Mouse (Mus musculus) midbrain, embryonic 13.5 days (tissue): ENCODE measurements around the gene Wasf2. TPM values are rescaled to one million over a fixed set of nuclear protein-coding genes. Genes with fewer than 3 reads are reported as not detected.

Experiments used
- ATAC-seq: fragments of 200-750 bp; cut with Nextera tagmentation; 2 replicates; pipeline ENCODE4 v1.8.0; 2017; ENCODE audit warnings: mild to moderate bottlenecking, moderate TSS enrichment, moderate library complexity
- H3K27ac ChIP-seq: fragments of 300-500 bp; sonication (generic); 2 replicates; pipeline ENCODE4 v1.5.1; 2015; ENCODE audit warnings: inconsistent platforms, mild to moderate bottlenecking, moderate library complexity
- H3K27me3 ChIP-seq: fragments of 300-500 bp; sonication (generic); 2 replicates; pipeline ENCODE4 v1.6.1; 2015; ENCODE audit warnings: mild to moderate bottlenecking, inconsistent platforms
- H3K36me3 ChIP-seq: fragments of 300-500 bp; sonication (generic); 2 replicates; pipeline ENCODE4 v1.6.1; 2015; ENCODE audit warnings: mild to moderate bottlenecking, inconsistent platforms
- H3K4me1 ChIP-seq: fragments of 300-500 bp; sonication (generic); replicated peaks from 2 replicates; pipeline ENCODE4 v1.6.1; 2015; ENCODE audit warnings: inconsistent platforms
- H3K4me2 ChIP-seq: fragments of 300-500 bp; sonication (generic); replicated peaks from 2 replicates; pipeline ENCODE4 v1.6.1; 2015; ENCODE audit warnings: moderate library complexity, mild to moderate bottlenecking, inconsistent platforms
- H3K4me3 ChIP-seq: fragments of 300-500 bp; sonication (generic); replicated peaks from 2 replicates; pipeline ENCODE4 v1.5.1; 2015; ENCODE audit warnings: mild to moderate bottlenecking, inconsistent platforms
- H3K9ac ChIP-seq: fragments of 300-500 bp; sonication (generic); replicated peaks from 2 replicates; pipeline ENCODE4 v1.6.1; 2015; ENCODE audit warnings: mild to moderate bottlenecking, inconsistent platforms
- H3K9me3 ChIP-seq: fragments of 300-500 bp; sonication (generic); 2 replicates; pipeline ENCODE4 v1.6.1; 2016; ENCODE audit warnings: mild to moderate bottlenecking, inconsistent platforms
- WGBS: fragments of 180-500 bp; shearing (Covaris S2); methylation state at CpG from one replicate; pipeline ENCODE4 v1.1.7; 2015; 5-methylcytosine and 5-hydroxymethylcytosine counted together
- polyA plus RNA-seq: library from polyadenylated mRNA; unstranded; fragments of >200 nt; fragmentation: Nextera tagmentation; extraction: Ambion mirVana; gene quantifications from 2 replicates; pipeline ENCODE4 v1.2.1, GENCODE M21; 2015

Gene Wasf2
- polyA plus RNA-seq, 1 experiment from 2014 or later: 28.8 TPM

- 13% methylated on average over 19 of the region's 19 CpGs for WGBS
- Histone ChIP-seq H3K27ac (peak overlapping the region; percentile 92), H3K4me1 (peaks cover 64% of the 10 kb centered on the region), H3K36me3 (peaks cover 29% of the 10 kb centered on the region), H3K4me2 (no peak overlapping the region; the same call in 1 of the 2 replicates), H3K9me3 (no peaks in the 10 kb centered on the region), H3K9ac (peak overlapping the region; percentile 53), H3K4me3 (no peak overlapping the region), H3K27me3 (no peaks in the 10 kb centered on the region)
- ATAC-seq: no peak
These were observed 68.3 kb downstream of the Wasf2 start for GRCm38 (mm10) chr4:133198337-133199180.

- 77% methylated on average over 6 of the region's 6 CpGs for WGBS
- Histone ChIP-seq H3K4me2 (no peak overlapping the region), H3K4me1 (peaks cover 74% of the 10 kb centered on the region), H3K9ac (no peak overlapping the region), H3K36me3 (peaks cover 17% of the 10 kb centered on the region), H3K9me3 (no peaks in the 10 kb centered on the region), H3K4me3 (no peak overlapping the region), H3K27ac (peak overlapping the region; percentile 35; the same call in 1 of the 2 replicates), H3K27me3 (no peaks in the 10 kb centered on the region)
- no peak for ATAC-seq
These were observed 69.4 kb downstream of the Wasf2 start for GRCm38 (mm10) chr4:133199743-133200142.

DNA sequence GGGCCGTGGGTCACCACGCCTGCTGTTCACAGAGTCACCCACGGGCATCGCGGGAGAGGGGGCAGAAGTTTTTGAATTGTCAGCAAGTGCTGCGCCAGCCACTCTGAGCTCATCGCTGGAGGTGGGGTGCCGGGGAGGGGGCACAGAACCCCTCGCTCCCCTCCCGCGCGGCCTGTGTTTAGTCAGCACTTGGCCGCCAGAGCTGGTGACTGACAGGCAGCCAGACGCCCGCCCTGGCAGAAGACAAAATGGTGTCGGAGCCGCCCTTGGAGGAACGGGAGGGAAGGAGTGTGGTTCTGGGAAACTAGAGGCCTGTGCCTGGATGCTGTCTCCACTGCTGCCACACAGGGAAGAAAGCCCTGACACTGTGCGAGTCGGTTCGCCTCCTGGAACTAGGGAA lies 70.0 kb downstream of the Wasf2 start:
- Histone ChIP-seq H3K27me3 (no peaks in the 10 kb centered on the region), H3K4me3 (no peak overlapping the region), H3K9ac (0 out of 2 replicates have a peak overlapping the region, but pooled peaks have one; percentile 19), H3K9me3 (no peaks in the 10 kb centered on the region), H3K4me1 (peaks cover 77% of the 10 kb centered on the region), H3K27ac (peak overlapping the region; percentile 35; the same call in 1 of the 2 replicates), H3K4me2 (no peak overlapping the region), H3K36me3 (peaks cover 13% of the 10 kb centered on the region; the same call in 1 of the 2 replicates)
- WGBS: 50% methylated on average over 21 of the region's 21 CpGs
- ATAC-seq: no peak

DNA sequence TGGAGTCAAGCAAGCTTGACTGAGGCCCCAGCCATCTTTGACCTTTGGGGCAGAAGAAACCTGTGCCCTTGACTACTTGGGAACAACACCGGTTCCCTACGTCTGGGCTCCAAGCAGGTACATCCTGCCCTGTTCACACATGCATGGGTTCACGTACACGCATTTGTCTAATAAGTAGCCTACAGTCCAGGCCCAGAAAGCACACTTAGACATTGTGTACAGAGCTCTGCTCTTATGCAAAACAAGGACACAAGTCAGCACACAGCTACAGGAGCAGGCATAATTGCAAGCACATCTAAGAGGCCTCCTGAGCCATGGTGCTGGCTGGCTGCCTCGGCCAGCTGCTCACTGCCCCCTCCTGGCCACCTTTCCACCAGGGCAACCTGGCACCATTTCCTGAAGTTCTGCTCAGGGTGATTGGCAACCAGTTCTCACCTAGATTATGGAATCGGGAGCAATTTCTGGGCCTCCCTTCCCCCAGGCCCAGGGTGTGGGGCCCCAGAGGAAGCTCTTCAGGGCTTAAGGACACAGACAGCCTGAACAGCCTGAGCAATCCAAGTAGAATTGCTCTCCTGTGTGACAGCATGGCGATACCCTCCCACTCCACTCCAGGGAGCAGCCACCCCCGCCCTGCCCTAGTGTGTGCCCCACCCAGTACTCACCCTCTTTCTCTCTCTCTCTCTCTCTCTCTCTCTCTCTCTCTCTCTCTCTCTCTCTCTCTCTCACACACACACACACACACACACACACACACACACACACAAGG lies 70.9 kb downstream of the Wasf2 start:
- Histone ChIP-seq H3K27ac (peak overlapping the region; percentile 35; the same call in 1 of the 2 replicates), H3K27me3 (no peaks in the 10 kb centered on the region), H3K9me3 (no peaks in the 10 kb centered on the region), H3K4me2 (no peak overlapping the region), H3K9ac (0 out of 2 replicates have a peak overlapping the region, but pooled peaks have one; percentile 19), H3K4me1 (peaks cover 73% of the 10 kb centered on the region), H3K4me3 (no peak overlapping the region), H3K36me3 (0 out of 2 replicates have a peak, but pooled peaks cover 5% of the 10 kb centered on the region)
- 73% methylated on average over 8 of the region's 8 CpGs for WGBS
- no peak for ATAC-seq

DNA sequence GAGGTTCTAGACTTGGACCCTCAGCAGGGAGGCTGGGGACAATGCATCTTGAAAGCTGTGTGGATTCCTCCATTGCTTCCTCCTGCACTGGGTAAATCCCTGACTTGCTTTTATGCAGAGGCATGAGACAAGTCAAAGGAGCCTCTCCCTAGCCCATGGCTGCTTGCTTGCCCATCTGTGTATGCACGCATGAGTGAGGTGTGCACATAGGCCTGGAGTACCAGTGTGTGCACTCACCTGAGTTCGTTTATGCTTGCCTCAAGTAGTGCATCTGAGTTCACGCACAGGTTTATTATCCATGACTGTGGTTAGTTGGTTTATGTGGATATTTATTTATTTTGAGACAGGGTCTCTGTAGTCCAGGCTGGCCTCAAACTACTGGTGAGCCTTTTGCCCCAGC lies 71.9 kb downstream of the Wasf2 start:
- H3K9me3 ChIP-seq: no peaks in the 10 kb centered on the region
- H3K27ac ChIP-seq: no peak overlapping the region
- H3K36me3 ChIP-seq: no peaks in the 10 kb centered on the region
- no peak overlapping the region for H3K4me3 ChIP-seq
- peaks cover 62% of the 10 kb centered on the region for H3K4me1 ChIP-seq
- no peak overlapping the region for H3K4me2 ChIP-seq
- H3K27me3 ChIP-seq: no peaks in the 10 kb centered on the region
- ATAC-seq: no peak
- no peak overlapping the region for H3K9ac ChIP-seq
- 97% methylated on average over 3 of the region's 3 CpGs for WGBS

DNA sequence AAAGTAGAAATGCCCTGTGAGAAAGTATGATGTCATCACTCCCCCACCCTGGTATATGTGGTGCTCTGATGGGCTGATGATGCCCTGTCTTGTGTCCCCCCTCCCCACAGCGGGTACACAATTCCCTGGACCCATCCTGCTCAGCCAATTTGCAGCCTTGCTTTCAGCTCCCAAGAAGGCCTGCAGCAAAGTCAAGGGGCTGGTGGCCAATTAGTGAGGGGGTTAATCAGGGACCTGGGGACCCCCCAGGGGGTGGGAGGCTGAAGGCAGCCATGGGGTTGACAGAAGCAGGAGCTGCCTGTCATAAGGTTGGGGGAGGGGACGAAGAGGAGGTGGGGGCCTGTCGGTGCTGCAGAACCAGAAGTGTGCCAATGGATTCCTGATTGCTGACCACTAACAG lies 73.3 kb downstream of the Wasf2 start:
- no peak overlapping the region for H3K9ac ChIP-seq
- ATAC-seq: no peak
- H3K4me2 ChIP-seq: no peak overlapping the region
- H3K4me1 ChIP-seq: peaks cover 49% of the 10 kb centered on the region
- peak overlapping the region; percentile 74 for H3K27ac ChIP-seq
- H3K9me3 ChIP-seq: no peaks in the 10 kb centered on the region
- 73% methylated on average over 3 of the region's 3 CpGs for WGBS
- H3K4me3 ChIP-seq: no peak overlapping the region
- no peaks in the 10 kb centered on the region for H3K36me3 ChIP-seq
- no peaks in the 10 kb centered on the region for H3K27me3 ChIP-seq

DNA sequence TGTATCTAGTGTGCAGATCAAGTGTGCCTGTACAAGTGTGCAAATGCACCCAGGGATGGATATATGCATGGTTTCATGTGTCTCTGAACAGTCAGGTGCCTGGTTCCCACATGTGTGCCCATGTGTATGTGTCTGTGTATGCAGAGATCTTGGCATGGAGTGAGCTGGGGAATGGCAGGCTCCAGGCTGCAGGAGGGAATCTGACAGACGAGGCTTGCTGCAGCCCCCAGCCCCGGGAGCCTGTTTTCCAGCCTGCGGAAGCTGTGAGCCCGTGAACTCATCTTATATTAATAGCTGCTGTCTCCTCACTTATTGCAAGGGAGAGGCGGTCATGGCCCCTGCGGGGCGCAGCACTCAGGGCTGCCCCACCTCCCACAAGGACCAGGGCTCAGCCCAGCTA lies 74.1 kb downstream of the Wasf2 start:
- 38% methylated on average over 7 of the region's 7 CpGs for WGBS
- Histone ChIP-seq H3K9me3 (no peaks in the 10 kb centered on the region), H3K4me2 (no peak overlapping the region), H3K27ac (peak overlapping the region; percentile 79), H3K36me3 (no peaks in the 10 kb centered on the region), H3K4me3 (no peak overlapping the region), H3K4me1 (peaks cover 41% of the 10 kb centered on the region), H3K9ac (0 out of 2 replicates have a peak overlapping the region, but pooled peaks have one; percentile 46), H3K27me3 (no peaks in the 10 kb centered on the region)
- ATAC-seq: no peak

- ATAC-seq: no peak
- Histone ChIP-seq H3K36me3 (no peaks in the 10 kb centered on the region), H3K4me2 (no peak overlapping the region), H3K27ac (no peak overlapping the region), H3K4me1 (peaks cover 29% of the 10 kb centered on the region), H3K27me3 (peaks cover 39% of the 10 kb centered on the region), H3K9ac (no peak overlapping the region), H3K4me3 (no peak overlapping the region), H3K9me3 (no peaks in the 10 kb centered on the region)
- WGBS: 5% methylated on average over 11 of the region's 11 CpGs
These were observed 79.1 kb downstream of the Wasf2 start for GRCm38 (mm10) chr4:133209366-133209765.

GRCm38 (mm10) chr4:133210023-133210787 lies 79.9 kb downstream of the Wasf2 start:
- 91% methylated on average over 24 of the region's 24 CpGs for WGBS
- Histone ChIP-seq H3K36me3 (no peaks in the 10 kb centered on the region), H3K9me3 (no peaks in the 10 kb centered on the region), H3K27me3 (peaks cover 46% of the 10 kb centered on the region), H3K4me1 (peaks cover 21% of the 10 kb centered on the region), H3K9ac (no peak overlapping the region), H3K4me3 (no peak overlapping the region), H3K4me2 (no peak overlapping the region), H3K27ac (no peak overlapping the region)
- ATAC-seq: no peak

- H3K4me3 ChIP-seq: no peak overlapping the region
- no peak overlapping the region for H3K9ac ChIP-seq
- 93% methylated on average over 19 of the region's 19 CpGs for WGBS
- ATAC-seq: no peak
- peaks cover 21% of the 10 kb centered on the region for H3K4me1 ChIP-seq
- no peak overlapping the region for H3K27ac ChIP-seq
- H3K27me3 ChIP-seq: peaks cover 50% of the 10 kb centered on the region
- H3K36me3 ChIP-seq: no peaks in the 10 kb centered on the region
- H3K4me2 ChIP-seq: no peak overlapping the region
- no peaks in the 10 kb centered on the region for H3K9me3 ChIP-seq
These were observed 80.6 kb downstream of the Wasf2 start for GRCm38 (mm10) chr4:133210788-133211390.
